Mouse (Mus musculus) brain, embryonic 14.5 days (tissue): ENCODE measurements around the gene Trak1.

Experiments
- CTCF ChIP-seq: fragments of 200-500 bp; IDR thresholded peaks from 2 replicates; pipeline ENCODE4 v1.5.1; 2012; ENCODE audit warnings: inconsistent platforms, mild to moderate bottlenecking, moderate library complexity, borderline replicate concordance; ENCODE audit not compliant: insufficient read depth, insufficient read length; ENCODE audit errors: extremely low read depth
- POLR2A ChIP-seq: fragments of 200-500 bp; IDR thresholded peaks from 2 replicates; pipeline ENCODE4 v1.6.1; 2012; ENCODE audit warnings: mild to moderate bottlenecking, inconsistent platforms, borderline replicate concordance; ENCODE audit not compliant: poor library complexity, insufficient read depth, insufficient read length, severe bottlenecking; ENCODE audit errors: extremely low read depth

GRCm38 (mm10) chr9:121398100-121398760 lies 100.9 kb downstream of the Trak1 start:
- TF ChIP-seq CTCF, result no peak
- no peak for TF ChIP-seq POLR2A
